Mouse (Mus musculus): Measurements from ENCODE around the gene Tmc8. TPM values are rescaled to one million over a fixed set of nuclear protein-coding genes. Genes with fewer than 3 reads are reported as not detected.
"Not testable (repeated sequence)": the region's sequence is repeated elsewhere in the genome, so short reads cannot be mapped to it uniquely, and the experiment has no call there.

The Tmc8 gene
- polyA plus RNA-seq, 1 experiment from 2014 or later: 1.4 TPM

DNA sequence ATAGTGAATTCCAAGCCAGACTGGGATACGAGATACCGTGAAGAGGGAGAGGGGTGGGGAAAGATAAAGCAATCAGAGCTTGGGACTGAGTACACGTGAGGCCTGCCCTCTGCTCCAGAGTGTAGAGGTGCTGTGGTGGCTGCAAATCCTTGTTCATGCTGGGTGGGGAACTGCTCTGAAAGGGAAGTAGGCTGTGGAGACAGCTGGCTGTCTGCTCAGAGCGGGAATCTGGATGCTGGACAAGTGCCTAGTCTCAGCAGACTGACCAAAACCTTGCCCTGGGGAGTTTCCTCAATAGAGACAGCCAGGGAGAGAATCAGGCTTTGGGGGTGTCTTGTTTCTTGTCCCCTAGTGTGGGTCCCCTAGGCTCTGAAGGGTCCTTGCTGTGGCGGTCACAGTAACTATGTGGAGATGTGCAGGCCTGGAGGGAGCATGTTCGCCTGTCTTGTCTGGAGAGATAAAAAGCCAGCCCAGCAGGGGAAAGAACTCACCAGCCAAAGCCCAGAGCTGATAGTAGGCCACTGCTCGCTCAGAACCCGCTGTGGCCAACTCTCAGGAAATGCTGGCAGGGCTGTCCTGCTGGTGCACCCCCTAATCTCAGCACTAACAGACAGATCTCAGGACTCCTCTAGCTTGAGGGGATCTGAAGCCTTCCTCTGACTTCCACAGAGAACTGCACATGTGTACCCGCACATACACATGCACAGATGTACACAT is 47.2 kb downstream of the Tmc8 start:
- Histone ChIP-seq H3K4me3 (replicated peaks) (no peak overlapping the region), H3K27ac (peak overlapping the region; percentile 39; the same call in 1 of the 2 replicates), H3K4me2 (replicated peaks) (no peak overlapping the region), H3K9ac (replicated peaks) (no peak overlapping the region), H3K4me1 (replicated peaks) (peaks cover 60% of the 10 kb centered on the region), H3K9me3 (no peaks in the 10 kb centered on the region), H3K27me3 (no peaks in the 10 kb centered on the region), H3K36me3 (no peaks in the 10 kb centered on the region)
- 50% methylated on average over 9 of the region's 9 CpGs for WGBS
- ATAC-seq: no peak

DNA sequence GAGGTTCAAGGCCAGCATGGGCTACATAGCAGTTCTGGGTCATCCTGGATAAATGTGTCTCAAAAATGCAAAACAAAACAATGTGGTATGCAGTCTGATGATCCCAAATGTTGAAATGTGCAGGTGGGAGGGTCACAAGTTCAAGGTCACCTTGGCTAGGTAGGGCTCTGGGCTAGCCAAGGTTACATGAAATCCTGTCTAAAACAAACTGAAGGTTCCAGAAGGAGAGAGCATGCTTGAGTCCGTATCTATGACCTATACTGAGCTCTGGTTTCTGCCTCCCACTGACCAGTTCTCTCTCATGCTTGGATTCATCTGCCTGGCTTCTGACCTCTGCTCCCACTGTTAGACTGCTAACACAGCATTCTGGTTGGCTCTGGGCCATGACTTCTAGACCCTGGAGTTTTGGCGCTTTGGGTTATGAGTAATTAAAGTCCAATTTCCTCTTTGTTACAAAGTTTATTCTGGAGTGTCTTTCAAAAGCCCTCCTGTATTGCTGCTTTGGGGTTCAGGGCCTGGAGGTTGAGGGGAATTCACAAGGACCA is 47.9 kb downstream of the Tmc8 start:
- 93% methylated on average over 2 of the region's 2 CpGs for WGBS
- H3K4me1 ChIP-seq (replicated peaks): peaks cover 54% of the 10 kb centered on the region

DNA sequence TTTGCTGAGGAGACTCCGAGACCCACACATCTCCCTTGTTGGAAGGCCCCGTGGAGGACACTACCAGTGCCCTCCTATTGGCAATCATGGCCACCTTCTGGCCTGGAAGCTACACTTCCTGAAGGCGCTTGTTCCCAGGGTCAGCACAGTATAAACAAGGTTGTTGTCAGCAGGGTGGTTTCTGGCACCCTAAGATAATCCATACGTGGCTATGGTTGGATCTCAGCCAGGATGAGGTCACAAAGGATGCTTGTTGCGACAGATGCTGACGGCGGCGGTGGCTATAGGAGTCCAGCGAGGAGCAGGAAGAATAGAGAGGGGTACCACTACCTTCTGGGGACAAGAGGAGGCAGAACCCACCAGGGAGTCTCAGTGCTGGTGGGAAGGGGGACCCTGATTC is 48.5 kb downstream of the Tmc8 start:
- 84% methylated on average over 9 of the region's 9 CpGs for WGBS
- no peak for ATAC-seq
- no peaks in the 10 kb centered on the region for H3K36me3 ChIP-seq
- H3K27me3 ChIP-seq: no peaks in the 10 kb centered on the region
- H3K4me2 ChIP-seq (replicated peaks): no peak overlapping the region
- H3K27ac ChIP-seq: no peak overlapping the region
- no peak overlapping the region for H3K9ac ChIP-seq (replicated peaks)
- peaks cover 47% of the 10 kb centered on the region for H3K4me1 ChIP-seq (replicated peaks)
- no peaks in the 10 kb centered on the region for H3K9me3 ChIP-seq
- no peak overlapping the region for H3K4me3 ChIP-seq (replicated peaks)

More for the DNA sequence above, 47.9 kb downstream of the Tmc8 start:
- no peaks in the 10 kb centered on the region for H3K27me3 ChIP-seq
- H3K4me2 ChIP-seq (replicated peaks): no peak overlapping the region
- ATAC-seq: no peak
- H3K36me3 ChIP-seq: no peaks in the 10 kb centered on the region
- H3K4me3 ChIP-seq (replicated peaks): no peak overlapping the region
- no peak overlapping the region for H3K27ac ChIP-seq
- H3K9ac ChIP-seq (replicated peaks): no peak overlapping the region
- H3K9me3 ChIP-seq: no peaks in the 10 kb centered on the region

DNA sequence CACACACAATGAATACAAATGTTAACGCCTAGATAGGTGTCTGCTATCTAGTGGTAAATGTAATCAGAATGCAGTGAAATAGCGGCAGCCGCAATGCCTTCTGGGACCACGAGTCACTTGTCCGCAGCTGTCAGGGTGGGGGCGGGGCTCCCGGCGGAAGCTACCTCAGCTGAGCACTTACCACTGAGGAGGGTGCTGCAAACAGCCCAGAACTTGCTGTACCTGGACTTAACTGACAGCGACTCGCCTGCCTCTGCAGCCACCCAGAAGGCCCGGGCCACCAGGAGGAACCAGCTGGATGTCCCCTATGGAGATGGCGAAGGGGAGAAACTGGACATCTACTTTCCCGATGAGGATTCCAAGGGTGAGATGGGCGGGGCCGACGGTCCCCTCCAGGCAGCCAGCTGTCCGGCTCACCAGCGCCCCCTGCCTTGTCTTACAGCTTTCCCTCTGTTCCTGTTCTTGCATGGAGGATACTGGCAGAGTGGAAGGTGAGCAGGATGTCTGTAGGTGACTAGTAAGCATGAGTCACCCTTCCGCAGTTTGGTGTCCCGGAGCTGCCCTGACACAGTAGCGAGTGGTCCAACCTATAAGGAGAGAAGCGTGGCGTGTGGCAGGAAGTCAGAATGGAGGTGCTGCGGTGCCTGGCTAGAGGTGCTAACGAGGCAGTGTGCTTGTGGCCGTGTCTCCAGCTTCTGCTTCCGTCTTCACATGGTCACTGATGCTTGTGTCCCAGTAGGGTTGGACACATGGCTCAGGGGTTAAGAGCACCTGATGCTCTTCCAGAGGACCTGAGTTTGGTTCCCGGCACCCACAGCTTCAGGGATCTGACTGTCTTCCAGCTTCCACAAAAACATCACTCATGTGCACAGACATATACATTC is 50.5 kb downstream of the Tmc8 start:
- Histone ChIP-seq H3K36me3 (no peaks in the 10 kb centered on the region), H3K4me3 (replicated peaks) (peak overlapping the region; percentile 36), H3K9me3 (no peaks in the 10 kb centered on the region), H3K27me3 (no peaks in the 10 kb centered on the region), H3K9ac (replicated peaks) (0 out of 2 replicates have a peak overlapping the region, but pooled peaks have one; percentile 29), H3K4me2 (replicated peaks) (peak overlapping the region; percentile 56), H3K4me1 (replicated peaks) (peaks cover 32% of the 10 kb centered on the region), H3K27ac (no peak overlapping the region; the same call in 1 of the 2 replicates)
- ATAC-seq: peak; percentile 84
- 18% methylated on average over 28 of the region's 28 CpGs for WGBS

GRCm38 (mm10) chr11:117833509-117833908 is 51.6 kb downstream of the Tmc8 start:
- WGBS: 89% methylated on average over 5 of the region's 6 CpGs
- H3K27me3 ChIP-seq; H3K9me3 ChIP-seq; H3K9ac ChIP-seq (replicated peaks); ATAC-seq; H3K36me3 ChIP-seq; H3K4me3 ChIP-seq (replicated peaks); H3K27ac ChIP-seq; H3K4me2 ChIP-seq (replicated peaks): not testable (repeated sequence)
- H3K4me1 ChIP-seq (replicated peaks): peaks cover 21% of the 10 kb centered on the region

- H3K4me2 ChIP-seq (replicated peaks): no peak overlapping the region
- 94% methylated on average over 8 of the region's 8 CpGs for WGBS
These were observed 52.2 kb downstream of the Tmc8 start for GRCm38 (mm10) chr11:117834086-117834485.

DNA sequence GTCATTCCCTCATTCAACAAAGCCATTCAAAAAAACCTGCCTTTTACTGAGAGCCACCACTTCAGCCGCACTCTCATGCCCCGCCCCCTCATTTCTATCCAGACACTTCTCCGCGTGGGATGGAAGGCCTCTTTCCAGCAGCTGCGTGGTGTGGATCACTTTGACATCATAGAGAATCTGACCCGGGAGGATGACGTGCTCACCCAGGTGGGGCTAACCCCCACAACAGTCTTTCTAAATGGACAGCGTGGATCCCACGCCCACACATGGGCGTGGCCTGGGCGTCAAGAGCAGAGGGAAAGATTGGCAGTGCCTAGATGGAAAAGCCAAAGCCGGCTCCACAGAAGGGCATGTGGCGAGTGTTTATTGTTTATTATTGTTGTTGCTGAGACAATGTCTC is 54.4 kb downstream of the Tmc8 start:
- Histone ChIP-seq H3K4me3 (replicated peaks) (0 out of 2 replicates have a peak overlapping the region, but pooled peaks have one; percentile 12), H3K4me1 (replicated peaks) (peaks cover 13% of the 10 kb centered on the region), H3K36me3 (no peaks in the 10 kb centered on the region), H3K9ac (replicated peaks) (no peak overlapping the region), H3K4me2 (replicated peaks) (peak overlapping the region; percentile 38), H3K27me3 (no peaks in the 10 kb centered on the region), H3K9me3 (no peaks in the 10 kb centered on the region), H3K27ac (no peak overlapping the region)
- ATAC-seq: no peak
- WGBS: 26% methylated on average over 13 of the region's 13 CpGs

More at GRCm38 (mm10) chr11:117834086-117834485, 52.2 kb downstream of the Tmc8 start:
- Histone ChIP-seq H3K9me3 (no peaks in the 10 kb centered on the region), H3K27ac (no peak overlapping the region), H3K27me3 (no peaks in the 10 kb centered on the region), H3K4me3 (replicated peaks) (no peak overlapping the region), H3K9ac (replicated peaks) (no peak overlapping the region), H3K4me1 (replicated peaks) (peaks cover 15% of the 10 kb centered on the region), H3K36me3 (no peaks in the 10 kb centered on the region)
- no peak for ATAC-seq

DNA sequence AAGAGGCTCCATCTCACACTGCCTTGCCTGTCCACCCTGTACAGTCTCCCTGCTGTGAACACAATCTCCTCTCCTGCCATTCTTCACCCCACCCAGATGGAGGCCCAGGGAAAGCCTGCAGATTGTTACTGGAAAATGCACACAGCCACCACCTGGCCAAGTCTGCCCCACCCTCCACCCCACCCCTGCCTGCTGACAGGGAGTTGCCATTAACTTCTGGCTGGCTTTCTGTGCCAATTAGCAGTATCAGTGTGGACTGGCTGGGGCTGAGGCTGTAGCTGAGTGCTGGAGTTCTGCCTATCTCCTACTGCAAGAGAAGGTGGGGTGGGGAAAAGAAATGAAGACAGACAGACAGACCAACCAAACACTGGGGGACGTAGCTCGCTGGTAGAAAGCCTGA is 56.7 kb downstream of the Tmc8 start:
- Histone ChIP-seq H3K36me3 (no peaks in the 10 kb centered on the region), H3K4me1 (replicated peaks) (0 out of 2 replicates have a peak, but pooled peaks cover 2% of the 10 kb centered on the region), H3K9me3 (no peaks in the 10 kb centered on the region), H3K4me2 (replicated peaks) (no peak overlapping the region), H3K27me3 (no peaks in the 10 kb centered on the region), H3K9ac (replicated peaks) (no peak overlapping the region), H3K27ac (no peak overlapping the region), H3K4me3 (replicated peaks) (no peak overlapping the region)
- 85% methylated on average over 2 of the region's 2 CpGs for WGBS
- no peak for ATAC-seq

- no peak overlapping the region for H3K9ac ChIP-seq (replicated peaks)
- H3K27me3 ChIP-seq: no peaks in the 10 kb centered on the region
- H3K4me3 ChIP-seq (replicated peaks): no peak overlapping the region
- no peak for ATAC-seq
- H3K4me1 ChIP-seq (replicated peaks): 0 out of 2 replicates have a peak, but pooled peaks cover 2% of the 10 kb centered on the region
- 88% methylated on average over 1 of the region's 1 CpGs for WGBS
- no peaks in the 10 kb centered on the region for H3K36me3 ChIP-seq
- no peaks in the 10 kb centered on the region for H3K9me3 ChIP-seq
- H3K4me2 ChIP-seq (replicated peaks): no peak overlapping the region
- no peak overlapping the region for H3K27ac ChIP-seq
These were observed 57.1 kb downstream of the Tmc8 start for GRCm38 (mm10) chr11:117839021-117839420.

DNA sequence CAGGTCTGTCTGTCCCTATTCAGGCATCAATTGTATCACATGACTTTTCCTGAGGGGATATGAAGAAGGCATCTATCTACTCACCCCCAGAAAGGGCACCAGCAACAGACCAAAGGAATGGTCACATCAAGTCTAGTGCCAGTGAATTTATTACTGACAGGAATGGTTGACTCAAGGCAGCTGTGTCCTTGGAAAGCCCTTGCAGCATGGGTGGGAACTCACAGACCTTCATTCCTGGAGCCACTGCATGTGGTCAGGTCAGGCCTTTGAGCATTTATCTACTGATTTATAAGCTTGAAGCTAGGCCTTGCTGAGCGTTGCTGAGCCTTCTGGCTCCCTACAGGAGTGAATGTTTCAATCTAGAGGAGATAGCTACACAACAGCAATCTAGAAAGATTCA is 59.0 kb downstream of the Tmc8 start:
- Histone ChIP-seq H3K4me2 (replicated peaks) (no peak overlapping the region), H3K36me3 (no peaks in the 10 kb centered on the region), H3K9ac (replicated peaks) (no peak overlapping the region), H3K27ac (no peak overlapping the region), H3K27me3 (no peaks in the 10 kb centered on the region), H3K4me1 (replicated peaks) (0 out of 2 replicates have a peak, but pooled peaks cover 2% of the 10 kb centered on the region), H3K4me3 (replicated peaks) (no peak overlapping the region), H3K9me3 (no peaks in the 10 kb centered on the region)
- WGBS: 55% methylated on average over 1 of the region's 1 CpGs
- ATAC-seq: no peak

Data from midbrain, embryonic 13.5 days (tissue).